Mouse (Mus musculus) erythroid progenitor cell, adult 5-6 weeks (primary cell): ENCODE data around the gene Rpl38. TPM values are rescaled to one million over a fixed set of nuclear protein-coding genes. Genes with fewer than 3 reads are reported as not detected.
A peak's percentile ranks its signal among the peaks of the same experiment; 100 is the strongest.
"Not testable (repeated sequence)": the region's sequence is repeated elsewhere in the genome, so short reads cannot be mapped to it uniquely, and the experiment has no call there.

Experiments used
- ATAC-seq: replicated peaks from 2 replicates; pipeline ENCODE4 v1.8.0; 2016; ENCODE audit warnings: moderate number of reproducible peaks, mild to moderate bottlenecking, moderate TSS enrichment, inconsistent platforms; ENCODE audit not compliant: poor library complexity, low FRiP score, severe bottlenecking
- total RNA-seq, 2 experiments: library from RNA; stranded (forward) in 1 of 2; stranded (reverse) in 1 of 2; fragments of 150-400 nt in 1 of 2; fragments of 186-747, 209-891 nt in 1 of 2; gene quantifications; 2 replicates each; pipeline versions ENCODE4 v1.2.3 to v1.2.4; 2015 to 2017; ENCODE audit warnings: low replicate concordance in 2 of 2

Rpl38 gene
- total RNA-seq, 2 experiments from 2014 or later, result 378 to 731 TPM

DNA sequence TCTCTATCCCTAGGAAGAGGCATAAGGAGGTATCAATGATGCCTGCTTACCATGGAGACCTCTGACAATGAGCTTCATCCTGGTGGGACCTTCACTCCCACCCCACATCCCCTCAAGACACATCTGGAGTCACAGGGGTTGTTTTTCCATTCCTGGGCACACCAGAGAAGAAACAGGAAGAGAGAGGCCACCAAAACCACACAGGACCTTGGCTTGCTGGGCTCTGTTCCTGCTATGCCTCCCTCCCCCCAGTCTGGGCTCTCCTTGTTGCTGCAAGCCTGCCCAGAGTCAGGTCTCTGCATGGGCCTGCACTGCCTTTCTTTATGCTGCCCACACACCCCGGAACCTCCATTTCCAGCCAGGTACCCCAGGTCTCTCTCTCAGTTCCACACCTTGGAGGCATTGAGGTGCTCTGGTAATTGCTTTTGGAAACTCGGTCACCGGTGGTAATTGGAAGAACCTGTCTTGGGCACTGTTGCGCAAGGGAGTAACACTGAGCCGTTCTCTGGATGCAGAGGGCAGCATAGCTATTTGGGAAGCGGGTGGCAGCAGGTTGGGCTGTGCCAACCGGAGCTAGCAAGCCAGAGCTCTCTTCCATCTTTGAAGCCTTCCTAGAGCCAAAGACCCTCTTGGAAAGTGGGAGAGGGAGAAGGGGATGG, 12.8 kb upstream of the Rpl38 start:
- no peak for ATAC-seq

DNA sequence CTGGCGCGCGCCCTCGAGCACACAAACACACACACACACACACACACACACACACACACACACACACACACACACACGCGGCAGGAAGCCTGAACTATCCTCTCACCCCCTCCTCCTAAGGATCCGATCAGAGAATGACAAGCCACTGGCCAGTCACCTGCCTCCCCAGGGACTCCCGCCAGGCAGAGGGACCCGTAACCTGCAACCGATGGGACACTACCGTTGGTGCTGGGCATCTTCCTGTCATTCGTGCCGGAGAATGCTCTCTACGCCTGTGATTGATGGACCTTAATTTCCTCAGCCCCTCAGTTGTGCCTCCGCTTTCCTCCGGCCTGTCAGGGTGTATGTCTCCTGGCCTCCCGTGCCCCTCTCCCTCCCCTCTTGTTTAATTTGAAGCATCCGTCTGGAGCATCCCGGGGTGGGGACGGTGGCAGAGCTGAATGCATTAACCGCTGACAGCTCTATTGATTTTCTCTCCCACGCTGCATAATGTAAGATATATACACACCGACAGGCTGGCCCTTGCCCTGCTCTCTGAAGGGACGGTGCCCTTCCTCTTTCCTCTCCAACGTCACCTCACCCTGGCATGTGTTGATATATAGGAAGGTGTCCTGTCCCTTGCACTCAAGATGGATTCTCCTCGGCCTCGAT, 11.2 kb upstream of the Rpl38 start:
- no peak for ATAC-seq

DNA sequence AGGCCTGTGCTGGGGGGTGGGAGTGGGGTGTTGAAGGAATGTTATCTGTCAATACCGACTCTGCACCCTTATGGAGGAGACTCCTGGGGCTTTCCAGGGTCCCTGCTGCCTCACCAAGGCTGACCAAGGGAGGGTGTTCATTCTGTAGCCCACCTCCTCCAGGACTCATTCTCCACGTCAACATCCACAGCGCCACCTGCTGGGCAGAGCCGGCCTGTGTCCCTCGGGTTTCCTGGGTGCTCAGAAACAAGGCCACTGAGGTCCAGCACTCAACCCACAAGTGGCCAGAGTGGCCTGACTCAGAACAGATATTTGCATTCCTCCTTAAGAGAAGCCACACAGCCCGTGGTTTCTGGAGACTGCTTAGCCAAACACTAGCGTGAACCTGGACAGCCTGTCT, 10.6 kb upstream of the Rpl38 start:
- no peak for ATAC-seq

DNA sequence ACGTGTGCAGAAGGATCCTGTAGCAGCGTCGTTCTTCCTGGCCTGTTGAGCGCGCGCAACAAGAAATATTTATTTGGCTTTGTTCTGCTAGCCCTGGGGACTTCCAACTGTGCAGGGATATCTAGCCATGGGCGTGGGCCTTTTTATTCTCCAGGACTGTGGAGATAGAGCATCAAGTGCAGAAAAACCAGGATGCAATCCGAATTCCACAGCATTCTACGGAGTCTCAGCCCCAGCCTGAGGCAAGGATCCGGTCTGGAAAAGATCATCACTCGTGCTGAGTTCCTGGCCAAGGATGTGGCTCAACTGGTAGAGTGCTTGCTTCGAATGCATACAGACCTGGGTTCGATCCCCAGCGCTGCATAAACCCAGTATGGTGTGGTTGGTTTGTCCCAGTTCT, 6.2 kb upstream of the Rpl38 start:
- ATAC-seq, result no peak

DNA sequence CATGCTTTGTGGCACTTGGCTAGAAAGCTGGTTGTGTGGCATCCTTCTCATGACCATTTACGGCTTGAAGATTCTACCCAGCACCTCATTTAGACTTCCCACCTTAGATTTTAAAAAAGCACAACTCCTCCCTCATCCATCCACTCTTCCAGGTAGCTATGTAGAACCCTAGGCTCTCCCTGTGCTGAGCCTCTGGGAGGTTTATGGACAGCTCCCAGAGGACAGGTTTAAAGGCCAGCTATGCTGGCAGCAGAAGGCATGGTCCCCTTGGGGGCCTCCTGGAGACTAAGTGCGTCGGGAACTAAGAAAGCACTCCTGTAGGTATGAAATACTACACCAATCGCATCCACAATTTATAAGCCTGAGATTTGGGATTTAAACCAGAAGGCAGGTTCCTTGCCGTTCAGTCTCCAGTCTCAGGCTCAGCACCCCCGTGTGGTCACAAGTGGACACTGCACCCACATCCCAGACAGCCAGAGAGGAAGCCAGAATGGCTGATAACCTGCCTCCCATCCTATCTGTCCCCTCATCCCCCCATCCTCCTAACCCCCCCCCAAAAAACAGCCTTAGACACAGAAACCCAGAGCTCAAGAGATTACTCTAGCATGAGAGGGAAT, 5.5 kb upstream of the Rpl38 start:
- peak; percentile 72; the same call in 1 of the 2 replicates for ATAC-seq

DNA sequence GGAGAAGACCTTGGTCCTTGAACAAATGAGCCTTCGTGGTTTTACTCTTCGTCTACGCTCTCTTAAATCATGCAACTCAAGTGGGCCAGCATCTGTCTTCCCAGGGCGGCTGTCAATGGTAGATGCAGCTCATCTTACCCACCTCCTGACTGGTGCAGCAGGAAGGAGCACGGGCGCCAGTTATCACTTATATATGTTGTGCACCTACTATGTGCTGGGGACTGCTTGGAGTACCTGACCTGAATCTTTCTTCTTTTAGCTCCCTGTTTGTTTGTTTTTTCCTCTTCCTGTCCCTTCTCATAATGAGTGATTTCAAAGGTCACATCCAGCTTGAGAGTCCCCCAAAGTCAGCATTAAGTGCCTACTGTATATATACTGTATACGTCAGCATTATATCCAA, 4.2 kb upstream of the Rpl38 start:
- no peak for ATAC-seq

DNA sequence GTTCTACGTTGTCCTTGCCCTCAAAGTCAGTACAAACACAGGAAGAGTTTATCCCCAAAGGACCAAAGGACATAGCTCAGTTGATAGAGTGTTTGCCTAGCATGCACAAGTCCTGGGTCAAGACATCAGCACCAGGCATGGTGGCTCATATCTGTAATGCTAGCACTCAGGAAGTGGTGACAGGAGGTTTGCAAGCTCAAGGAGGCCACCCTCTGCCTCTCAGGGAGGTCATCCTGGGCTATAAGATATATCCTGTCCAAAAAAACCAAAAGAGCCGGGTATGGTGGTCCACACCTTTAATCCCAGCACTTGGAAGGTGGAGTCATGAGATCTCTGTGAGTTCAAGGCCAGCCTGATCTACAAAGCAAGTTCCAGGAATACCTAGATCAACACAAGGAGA, 2.9 kb upstream of the Rpl38 start:
- no peak for ATAC-seq

DNA sequence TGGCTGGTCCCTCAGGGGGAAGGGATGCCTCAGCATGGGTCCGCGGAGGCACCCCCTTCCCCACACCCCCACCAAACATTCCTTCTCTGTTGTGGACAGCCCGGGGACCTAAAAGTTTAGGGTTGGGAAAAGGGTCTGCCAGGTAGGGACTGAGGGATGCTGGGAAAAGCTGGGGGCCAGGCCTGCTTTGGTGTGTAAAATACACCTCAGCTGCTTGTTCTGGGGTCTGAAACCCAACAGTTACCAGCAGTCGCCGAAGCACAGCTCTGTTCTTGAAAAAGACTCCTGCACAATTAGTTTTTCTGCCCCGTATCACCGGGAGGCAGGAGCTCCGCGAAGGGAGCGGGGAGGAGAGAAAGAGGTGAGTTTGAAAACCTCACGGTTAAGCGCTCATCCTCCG, 1.5 kb upstream of the Rpl38 start:
- ATAC-seq, result no peak

DNA sequence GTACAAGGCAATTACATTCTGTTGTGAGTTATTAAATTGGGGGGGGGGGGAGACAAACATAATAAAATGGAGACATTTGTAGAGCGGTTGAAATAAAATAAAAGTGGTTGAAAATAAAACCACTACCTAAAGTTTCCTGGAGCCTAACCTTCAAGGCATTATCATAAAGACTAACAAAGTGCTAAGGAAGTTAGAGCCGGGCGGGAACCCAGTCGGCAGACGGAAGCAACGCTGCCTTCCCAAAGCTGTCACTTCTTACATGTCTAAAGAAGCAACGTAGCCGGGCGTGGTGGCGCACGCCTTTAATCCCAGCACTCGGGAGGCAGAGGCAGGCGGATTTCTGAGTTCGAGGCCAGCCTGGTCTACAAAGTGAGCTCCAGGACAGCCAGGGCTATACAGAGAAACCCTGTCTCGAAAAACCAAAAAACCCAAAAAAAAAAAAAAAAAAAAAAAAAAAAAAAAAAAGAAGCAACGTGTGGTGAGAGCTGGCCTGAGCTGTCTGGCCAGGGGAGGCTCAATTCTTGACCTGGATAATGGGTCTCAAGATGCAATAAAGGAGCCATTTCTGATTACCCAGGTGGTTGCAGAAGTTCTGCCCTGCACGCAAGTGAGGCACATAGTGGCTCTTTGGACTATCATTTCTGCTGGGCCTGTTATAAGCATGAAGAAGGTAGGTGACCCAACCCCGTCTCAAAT, 940 bp upstream of the Rpl38 start:
- ATAC-seq, result no peak

DNA sequence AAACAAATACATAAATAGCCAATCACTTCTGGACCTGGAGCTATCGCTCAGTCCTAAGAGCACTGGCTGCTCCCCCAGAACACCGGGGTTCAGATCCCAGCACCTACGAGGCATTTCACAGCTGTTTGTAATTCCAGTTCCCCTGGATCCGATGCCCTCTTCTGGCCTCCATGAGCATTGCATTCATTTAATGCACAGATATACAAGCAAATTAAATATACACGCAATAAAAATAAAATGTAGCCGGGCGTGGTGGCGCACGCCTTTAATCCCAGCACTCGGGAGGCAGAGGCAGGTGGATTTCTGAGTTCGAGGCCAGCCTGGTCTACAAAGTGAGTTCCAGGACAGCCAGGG, 415 bp upstream of the Rpl38 start:
- ATAC-seq, result peak; percentile 51

DNA sequence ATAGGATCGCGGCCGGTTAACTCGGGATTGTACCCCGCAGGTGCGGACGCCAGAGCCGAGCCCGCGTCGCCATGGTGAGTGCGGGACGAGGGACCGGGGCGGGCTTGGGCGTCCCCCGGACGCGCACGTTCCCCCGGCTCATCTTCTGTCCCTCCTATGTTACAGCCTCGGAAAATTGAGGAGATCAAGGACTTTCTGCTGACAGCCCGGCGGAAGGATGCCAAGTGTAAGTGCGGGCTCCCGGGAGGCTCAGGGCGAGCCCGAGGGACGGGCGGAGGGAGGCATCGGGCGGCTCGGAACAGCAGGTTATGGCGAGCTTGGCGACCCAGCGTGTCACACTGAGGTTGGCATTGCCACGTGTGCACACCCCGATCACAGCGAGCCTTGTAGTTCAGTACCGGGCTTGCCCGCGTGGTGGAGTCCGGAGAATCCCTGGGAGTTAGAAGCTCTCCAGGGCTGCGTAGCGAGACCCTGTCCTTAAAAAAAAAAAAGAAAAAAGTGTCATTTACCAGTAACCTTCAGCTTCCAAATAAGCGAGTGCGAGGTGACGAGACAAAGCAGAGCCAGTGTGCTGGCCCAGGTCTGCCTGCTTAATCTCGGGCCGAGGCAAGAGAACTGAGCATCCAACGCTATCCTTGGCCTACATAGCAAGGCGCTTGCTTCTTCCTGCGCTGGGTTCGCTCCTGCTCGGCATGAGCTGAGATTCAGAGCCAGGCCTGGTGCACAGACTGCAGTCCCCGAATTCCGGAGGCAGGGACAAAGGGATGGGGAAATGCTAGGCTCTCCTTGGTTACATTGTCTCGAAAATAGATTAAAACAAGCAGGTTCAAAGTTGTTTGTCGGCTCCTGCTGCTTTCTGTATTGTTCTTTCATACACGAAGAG, 658 bp downstream of the Rpl38 start:
- ATAC-seq, result peak; percentile 71

DNA sequence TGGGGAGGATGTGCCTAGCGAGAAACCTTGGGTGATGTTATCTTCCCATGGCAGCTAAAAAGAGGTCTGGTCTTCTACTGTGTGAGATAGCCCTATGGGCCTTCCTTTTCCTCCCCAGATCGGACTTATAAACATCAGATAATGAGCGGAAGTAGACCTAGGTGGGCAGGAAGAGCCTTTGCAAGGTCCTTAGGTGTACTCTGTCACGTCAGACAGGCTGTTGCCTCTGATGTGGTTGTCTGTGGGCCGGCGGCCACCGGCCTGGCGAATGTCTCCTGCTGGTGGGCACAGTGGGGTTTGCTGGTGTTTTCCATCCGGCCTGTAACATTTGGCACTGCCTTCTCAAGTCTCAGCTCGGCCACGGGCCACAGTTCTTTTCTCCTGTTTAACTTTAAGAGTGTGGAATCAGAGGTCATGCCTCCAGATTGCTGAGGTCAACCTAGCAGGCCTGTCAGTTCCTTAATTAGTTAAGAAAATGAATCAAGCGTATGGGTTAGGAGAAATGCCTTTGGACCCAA, 1.4 kb downstream of the Rpl38 start:
- no peak for ATAC-seq

DNA sequence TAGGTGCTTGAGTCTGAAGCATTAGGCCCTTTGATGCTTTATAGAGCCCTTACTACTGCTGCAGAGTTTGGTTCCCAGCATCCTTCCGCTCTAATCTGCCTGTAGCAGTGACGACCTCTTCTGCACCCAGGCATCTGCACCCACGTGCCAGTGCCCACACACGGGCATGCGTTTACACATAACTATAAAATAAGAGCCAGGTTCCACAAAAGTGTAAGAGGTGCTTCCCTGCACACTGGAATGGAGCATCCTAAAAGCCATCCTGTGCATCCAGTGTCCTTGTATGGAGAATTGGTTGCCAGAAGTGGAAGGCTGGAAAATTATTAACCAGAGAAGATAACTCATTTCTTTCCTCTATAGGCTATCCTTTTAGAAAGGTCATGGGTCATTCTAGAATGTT, 2.8 kb downstream of the Rpl38 start:
- ATAC-seq, result no peak

DNA sequence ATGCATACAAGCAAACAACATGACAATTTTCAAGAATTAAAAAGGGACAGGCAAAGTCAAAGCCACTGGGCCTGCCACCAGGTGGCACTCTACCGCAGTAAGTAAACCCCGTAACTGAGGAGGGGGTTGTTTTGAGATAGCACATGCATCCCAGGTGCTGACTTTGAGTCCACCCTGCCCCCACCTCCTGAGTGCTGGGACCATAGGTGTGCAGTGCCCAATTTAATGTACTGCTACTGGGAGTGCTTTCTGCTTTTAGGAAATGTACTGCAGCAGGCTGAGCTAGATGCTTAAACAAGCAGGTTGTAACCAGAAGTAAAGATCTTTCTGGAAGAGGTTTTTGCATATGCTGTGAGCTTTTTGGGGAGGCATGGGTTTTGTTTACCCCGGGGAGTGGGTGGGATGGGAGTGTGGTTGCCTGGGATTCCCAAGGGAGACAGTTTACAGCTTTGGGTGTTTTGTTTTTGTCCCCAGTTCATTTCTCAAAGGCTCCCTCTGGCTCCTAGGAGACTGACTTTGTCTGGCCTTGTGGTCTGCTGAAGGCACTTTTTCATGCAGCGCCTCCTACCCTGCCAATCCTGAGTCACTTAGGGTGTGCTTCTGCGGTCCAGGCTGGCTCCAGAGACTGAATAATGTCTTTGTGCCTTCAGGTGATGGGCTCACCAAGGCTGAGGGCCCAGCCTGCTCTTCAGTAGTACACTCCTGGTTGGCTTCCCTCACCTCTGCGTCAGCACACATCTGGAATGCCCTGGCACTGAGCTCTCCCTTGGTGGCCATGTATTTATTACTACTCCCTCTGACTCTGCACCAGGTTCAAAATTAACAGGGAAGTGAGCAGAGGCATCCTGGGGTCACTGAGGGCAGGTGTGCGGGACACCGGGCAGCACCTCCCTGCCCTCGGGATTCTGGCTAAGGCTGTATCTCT, 4.7 kb downstream of the Rpl38 start:
- ATAC-seq, result no peak

DNA sequence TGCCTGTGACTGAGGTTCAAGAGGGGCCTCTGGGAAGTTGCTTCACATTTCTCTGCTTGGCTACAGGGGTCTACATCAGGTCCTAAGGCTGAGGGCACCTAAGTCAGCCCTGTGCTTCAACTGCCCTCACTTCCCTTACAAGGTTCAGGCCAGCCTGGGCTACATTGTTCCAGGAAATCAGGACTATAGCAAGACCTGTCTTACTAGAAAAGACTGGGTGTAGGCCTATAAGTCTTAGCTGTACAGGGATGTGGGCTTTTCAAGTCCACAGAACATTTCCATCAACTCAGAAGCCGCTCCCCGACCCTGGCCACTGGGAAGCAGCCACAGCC, 5.4 kb downstream of the Rpl38 start:
- no peak for ATAC-seq

DNA sequence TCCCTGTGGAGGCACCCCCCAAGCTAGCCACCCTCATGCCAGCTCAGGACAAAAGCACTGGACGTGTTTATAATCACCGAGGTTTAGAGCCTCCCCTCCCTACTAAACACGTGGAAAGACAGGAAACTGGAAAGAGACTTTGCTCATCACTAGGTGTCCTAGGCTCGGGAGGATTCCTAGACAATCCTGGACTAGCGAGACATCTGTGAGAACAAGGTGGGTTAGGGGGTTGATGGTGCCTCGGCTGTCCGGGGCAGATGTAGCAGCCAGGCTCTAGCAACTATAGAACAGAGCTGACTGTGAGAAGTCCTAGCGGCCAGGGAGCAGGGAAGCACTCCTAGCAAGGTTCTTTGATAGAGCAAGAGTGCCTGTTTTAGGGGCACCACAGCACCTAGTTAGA, 5.9 kb downstream of the Rpl38 start:
- no peak for ATAC-seq

DNA sequence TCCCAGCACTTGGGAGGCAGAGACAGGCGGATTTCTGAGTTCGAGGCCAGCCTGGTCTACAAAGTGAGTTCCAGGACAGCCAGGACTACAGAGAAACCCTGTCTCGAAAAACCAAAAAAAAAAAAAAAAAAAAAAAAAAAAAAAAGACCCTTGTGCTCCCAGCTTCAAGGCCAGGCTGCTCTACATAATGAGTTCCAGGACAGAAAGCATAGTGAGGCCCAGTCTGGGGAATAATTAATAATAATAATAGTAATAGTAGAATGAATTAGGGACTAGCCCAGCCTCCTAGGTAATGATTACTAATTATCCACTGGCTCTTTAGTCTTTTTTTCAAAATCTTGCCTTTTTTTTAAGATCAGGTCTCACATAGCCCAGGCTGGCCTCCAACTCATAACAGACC, 6.5 kb downstream of the Rpl38 start:
- ATAC-seq, result not testable (repeated sequence)

DNA sequence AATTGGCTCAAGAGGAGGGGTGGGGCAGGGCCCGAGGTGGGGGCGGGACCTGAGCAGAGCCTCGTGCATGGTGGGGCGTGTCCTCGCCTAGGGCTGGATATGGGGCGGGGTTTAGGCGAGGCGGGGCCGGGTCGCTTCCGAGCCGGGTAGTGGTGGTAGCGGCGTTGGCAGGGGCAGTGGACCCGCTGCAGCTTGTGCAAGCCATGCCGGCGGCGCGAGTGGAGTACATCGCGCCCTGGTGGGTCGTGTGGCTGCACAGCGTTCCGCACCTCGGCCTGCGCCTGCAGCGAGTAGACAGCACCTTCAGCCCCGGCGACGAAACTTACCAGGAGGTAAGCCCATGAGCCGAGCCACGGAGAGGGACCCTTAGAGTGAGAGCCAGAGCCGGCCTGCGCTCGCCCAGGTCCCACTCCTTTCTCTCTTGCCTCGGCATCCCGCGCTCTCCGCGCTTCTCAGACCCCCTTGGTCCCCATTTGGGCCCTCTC, 7.1 kb downstream of the Rpl38 start, which contains the start of gene Ttyh2:
Ttyh2 (plus strand) TSS at position 91 of the 485 bp plus-strand sequence.
- peak; percentile 89 for ATAC-seq
